Mouse (Mus musculus) adrenal gland (tissue): ENCODE data around the gene Hvcn1.

Experiments
- intact Hi-C: fragments of 180-260 bp; cut with DNase I; formaldehyde crosslinking; loops from one replicate; pipeline ENCODE4 v1.15.1; 2025

Gene Hvcn1

DNA sequence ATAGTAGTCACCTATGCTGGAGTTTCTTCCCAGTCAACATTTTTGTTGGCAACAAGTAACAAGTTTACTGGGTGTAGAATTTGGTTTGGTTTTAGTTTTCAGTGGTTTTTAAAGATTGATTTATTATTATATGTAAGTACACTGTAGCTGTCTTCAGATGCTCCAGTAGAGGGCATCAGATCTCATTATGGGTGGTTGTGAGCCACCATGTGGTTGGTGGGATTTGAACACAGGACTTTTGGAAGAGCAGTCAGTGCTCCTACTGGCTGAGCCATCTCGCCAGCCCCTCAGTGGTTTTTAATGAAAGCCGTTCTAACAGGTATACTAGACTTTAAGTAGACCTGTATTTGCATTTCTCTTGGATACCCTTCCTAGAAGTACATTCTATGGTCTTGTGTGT is 59.3 kb downstream of the Hvcn1 start:
- intact Hi-C loops = loop anchor here (2.0 to 5.0 kb wide), 3 partner anchors 61 to 135 kb away; partner anchors contain the start of gene Arpc3

DNA sequence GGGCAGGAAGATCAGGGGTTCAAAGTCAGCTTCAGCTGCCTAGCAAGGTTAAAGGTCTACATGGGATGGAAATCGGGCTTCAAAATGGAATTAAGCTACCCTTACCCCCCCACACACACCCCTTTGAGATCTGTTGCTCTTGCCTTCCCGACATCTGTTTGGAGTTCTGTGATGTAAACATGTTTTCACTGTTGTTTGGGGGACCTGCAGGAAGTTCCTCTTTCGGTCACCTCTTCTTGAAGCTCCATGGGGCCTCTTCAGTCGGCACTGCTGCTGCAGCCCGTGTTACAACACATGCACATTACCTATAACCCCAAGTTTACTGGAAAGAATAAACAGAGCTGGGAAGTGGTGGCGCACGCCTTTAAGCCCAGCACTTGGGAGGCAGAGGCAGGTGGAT is 60.5 kb downstream of the Hvcn1 start:
- intact Hi-C loops = loop anchor here (5.0 kb wide), 2 partner anchors 60 to 125 kb away; partner anchors contain the start of gene Arpc3

DNA sequence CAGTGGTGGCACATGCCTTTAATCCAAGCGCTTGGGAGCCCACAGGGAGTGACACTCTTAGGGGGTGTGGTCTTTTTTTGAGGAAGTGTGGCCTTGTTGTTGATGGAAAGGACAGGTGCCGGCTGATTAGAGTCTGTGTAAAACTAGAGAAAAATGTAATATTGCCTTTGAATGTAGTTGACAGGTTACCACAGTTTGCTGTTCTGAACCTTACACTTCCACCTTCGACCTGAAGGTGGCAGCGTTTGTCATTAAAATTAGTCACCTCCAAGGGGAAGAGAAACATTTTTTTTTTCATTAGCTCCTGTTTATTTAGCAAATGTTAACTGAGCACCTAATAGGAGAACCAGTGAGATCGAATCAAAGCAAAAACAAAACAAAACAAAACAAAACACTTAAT is 61.3 kb downstream of the Hvcn1 start:
- intact Hi-C loops = loop anchor here (2.0 to 5.0 kb wide), 3 partner anchors 59 to 124 kb away; partner anchors contain the start of gene Arpc3

DNA sequence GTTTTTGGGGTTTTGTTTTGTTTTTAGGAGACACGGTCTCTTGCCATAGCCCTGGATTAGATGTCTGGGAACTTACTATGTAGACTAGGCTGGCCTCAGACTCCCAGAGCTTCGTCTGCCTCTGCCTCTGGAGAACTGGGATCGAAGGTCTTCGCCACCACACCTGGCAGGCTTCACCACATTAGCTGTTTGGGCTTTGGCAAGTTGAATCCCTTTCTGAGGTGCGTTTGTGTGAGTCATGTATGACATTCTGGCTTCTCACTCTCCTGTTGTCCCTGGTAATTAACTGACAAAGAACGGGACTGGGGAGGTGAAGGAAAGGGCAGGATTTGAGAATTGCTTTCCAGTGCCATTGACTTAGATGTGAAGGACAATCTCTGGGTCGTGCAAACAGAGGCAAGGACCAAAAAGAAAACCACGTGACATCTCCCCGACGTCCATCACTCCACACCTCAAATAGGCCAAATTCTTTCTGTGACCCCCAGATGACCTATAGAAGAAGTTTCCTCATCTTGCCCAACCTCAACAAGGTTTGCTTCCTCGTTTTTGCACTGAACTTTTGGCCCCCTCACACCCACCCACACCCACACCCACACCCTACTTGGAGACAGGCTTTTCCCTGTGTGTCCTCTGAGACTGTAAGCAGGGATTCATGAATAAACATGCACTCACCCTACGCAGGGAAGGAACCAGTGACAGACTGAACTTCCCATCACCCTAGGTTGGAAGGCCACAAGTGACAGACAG is 62.4 kb downstream of the Hvcn1 start:
- intact Hi-C loops = loop anchor here (2.0 to 5.0 kb wide), 3 partner anchors 58 to 123 kb away; partner anchors contain the start of gene Arpc3

DNA sequence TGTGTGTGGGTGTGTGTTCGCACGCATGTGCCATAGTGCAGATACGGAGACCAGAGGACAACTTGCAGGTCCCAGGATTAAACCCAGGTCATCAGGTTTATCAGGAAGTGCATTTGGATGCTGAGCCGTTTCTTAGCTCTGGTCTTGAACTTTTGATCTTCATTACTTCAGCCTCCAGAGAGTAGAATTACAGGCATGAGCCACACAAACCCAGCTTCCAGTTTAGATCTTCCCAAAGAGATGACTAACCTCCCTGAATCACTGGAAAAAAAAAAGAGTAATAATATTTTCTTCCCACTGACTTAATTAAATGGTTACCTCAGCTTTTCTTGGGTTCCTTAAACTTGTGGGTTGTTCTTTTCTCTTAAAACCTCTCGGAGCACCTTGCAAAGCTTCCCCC is 66.2 kb downstream of the Hvcn1 start:
- intact Hi-C loops = no loop called here

DNA sequence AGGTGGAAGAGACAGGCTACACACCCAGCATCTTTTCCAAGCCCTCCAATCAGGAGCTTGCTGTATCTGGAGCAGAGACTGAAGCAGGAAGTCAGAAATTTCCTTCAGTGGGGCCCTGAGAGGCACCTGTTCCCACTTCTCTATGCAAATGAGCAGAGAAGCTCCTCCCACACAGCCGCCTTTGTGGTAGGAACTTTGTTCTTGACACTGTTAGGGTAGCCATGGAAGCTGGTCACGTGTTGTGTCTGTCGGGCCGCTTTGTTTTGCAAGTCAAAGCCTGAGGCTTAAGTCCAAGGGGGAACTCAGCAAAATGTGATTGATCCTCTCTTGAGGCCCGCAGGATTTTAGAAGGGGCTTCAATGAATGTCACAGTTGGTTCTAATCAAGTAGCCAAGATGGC is 68.2 kb downstream of the Hvcn1 start:
- intact Hi-C loops = no loop called here

DNA sequence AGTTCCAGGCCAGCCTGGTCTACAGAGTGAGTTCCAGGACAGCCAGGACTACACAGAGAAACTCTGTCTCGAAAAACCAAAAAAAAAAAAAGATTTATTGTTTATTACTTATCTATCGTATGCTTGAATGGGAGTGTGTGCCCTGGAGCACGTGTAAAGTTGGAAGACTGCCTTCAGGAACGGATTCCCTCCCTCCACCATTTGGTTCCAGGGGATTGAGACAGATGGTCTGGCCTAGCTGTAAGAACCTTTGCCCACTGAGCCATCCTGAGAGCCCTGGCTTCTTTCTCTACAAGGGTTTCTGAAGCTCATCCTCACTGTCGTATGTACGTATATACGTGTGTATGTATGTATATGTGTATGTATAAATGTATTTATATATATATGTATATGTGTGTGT is 72.3 kb downstream of the Hvcn1 start:
- intact Hi-C loops = no loop called here

DNA sequence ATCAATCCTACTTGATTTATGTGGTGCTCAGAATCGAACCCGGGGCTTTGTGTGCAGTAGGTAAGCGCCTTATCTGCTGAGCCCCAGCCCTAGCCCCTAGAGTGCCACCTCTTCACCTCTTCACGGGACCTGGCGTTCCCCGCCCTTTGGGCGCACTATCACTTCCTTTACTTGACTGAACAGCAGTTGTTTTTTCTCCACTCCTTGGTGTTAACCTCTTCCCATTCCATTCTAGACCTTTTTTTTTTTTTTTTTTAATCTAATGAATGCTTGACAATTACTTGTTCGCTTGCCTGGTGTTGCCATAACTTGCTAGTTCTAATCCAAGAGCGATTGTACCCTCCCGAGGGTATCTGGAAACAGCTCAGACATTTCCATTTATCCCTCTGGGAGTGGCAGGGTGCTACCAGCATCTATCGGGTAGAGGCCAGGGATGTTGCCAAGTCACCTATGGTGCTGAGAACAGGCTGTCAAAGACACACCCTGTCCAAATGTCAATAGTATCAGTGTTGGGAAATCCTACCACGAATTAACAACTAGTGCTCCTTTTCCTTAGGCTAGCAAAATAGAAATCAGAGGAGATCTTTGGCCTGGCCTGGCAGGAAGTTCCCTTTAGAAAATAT is 73.3 kb downstream of the Hvcn1 start:
- intact Hi-C loops = no loop called here

DNA sequence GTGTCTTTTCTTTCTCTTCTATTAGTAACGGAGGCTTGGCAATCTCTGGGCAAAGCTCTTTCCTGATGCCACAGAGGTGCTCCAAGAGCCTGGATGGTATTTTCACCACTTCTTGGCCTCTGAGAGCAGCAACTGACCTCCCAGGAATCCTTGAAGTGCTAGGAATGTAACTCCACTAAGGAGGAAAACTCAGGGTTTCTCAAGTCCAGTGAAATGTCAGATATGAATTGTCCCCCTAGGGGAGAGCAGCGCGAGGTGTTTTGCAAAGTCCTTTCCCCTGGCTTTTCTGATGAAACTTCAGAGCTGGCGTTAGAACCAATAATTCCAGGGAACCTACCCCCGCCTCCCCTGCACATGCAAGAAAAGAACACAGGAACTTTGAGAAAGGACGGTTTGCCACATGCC is 73.8 kb downstream of the Hvcn1 start:
- intact Hi-C loops = no loop called here

DNA sequence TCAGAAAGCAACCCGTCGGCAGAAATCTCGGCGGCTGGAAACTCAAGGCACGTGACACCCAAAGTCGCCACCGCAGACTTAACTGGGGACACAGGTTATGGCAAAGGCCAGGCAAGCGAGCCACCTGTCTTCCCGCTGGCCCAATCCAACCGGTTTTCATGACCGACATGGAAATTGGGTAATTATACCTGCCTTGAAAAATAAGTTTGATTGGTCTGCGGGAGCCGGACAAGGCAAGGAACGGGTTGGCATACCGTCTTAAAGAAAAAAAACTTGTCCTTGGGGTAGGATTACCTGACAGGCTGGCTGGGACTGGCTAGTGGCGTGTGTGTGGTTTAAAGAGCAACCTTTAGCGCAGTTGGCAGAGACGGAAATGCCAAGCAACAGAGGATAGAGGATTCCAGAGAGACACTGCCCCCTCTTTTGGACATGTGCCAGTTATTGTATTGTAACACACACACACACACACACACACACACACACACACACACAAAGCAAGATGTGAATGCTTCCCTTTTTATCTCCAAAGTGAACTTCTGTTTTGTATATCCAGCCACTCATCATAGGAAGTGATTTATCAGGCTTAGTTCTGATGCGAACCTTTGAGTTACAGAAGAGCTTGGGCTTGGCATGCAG is 74.3 kb downstream of the Hvcn1 start:
- intact Hi-C loops = no loop called here

DNA sequence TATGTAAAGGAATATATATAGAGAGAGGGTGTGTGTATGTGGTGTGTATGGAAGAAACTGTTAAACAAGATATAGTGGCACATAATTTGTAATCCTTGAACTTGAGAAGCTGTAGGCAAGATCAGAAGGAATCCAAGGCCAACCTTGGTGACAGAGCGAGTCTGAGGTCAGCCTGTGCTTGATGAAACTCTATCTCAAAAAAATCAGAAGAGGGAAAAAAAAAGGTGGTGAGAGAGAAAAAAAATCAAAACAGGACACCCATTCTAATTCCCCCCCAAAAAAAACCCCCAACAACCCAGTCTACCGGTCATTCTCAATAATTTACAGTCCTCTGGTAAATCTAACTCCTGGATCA is 77.2 kb downstream of the Hvcn1 start:
- intact Hi-C loops = no loop called here

DNA sequence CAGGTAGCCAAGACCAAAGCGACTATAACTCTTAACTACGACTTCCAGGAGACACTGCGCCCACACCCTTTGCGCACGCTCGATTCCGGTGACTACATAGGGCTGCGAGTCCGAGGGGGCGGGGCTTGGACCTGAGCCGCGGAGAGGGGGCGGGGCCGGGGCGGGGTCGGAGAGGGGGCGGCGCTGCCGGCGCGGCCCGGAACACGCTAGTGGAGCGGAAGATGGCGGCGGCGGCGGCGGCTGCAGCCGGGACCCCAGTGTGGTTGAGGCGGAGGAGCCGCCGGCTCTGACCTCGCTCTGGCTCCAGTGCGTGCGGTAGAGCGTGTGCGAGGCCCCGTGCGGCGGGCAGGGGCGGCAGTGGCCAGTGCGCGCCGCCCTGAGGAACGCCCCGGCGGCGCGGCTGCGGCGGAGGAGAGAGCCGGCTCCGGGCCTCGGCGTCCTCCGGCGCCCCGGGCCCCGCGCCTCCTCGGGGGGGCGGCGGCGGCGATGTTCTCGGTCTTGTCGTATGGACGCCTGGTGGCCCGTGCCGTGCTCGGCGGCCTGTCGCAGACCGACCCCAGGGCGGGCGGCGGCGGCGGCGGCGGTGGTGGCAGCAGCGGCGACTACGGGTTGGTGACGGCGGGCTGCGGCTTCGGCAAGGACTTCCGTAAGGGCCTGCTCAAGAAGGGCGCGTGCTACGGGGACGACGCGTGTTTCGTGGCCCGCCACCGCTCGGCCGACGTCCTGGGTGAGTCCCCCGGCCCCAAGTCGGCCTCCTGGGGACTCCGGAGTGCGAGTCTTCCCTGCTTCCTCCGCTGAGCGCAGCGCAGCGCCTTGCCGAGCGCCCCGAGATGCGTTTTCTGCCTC is 77.8 kb downstream of the Hvcn1 start, which contains the start of gene Pptc7:
Gene Pptc7, plus strand, starts transcription at position 183 of the 846 bp plus-strand sequence.
- intact Hi-C loops = loop anchor here (5.0 kb wide), 1 partner anchor 38 kb away; no protein-coding TSS in a partner anchor

DNA sequence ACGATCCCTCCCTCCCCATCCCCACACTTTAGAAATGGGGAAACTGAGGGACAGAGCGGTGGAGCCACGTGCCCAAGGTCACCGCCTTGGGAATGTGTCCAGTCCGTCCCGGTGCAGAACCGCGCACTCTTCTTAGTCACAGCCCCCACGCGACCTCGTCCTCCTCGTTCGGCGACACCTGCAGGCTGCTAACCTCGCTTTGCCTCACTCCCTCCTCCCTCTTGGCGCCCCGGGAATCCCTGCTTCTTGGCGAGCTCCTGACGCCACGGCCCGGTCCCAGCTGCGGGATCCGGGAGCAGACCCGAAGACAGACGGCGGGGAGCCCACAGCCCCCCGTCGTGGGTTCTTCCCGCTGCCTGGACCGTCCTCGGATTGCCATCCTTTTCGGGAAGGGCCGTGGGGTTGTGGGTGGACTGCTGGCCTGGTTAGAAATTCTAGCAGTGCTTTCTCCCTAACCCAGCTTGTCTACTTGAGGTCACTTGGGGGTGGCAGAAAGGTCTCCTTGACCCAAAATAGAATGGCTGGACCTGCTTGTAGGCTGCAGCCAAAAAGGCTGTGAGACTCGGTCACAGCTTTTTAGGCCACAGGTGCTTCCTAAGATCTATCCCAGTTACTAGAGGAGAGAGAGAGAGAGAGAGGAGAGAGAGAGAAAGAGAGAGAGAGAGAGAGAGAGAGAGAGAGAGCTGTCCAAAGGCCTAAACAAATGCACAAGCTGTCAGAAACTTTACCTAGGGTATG is 78.6 kb downstream of the Hvcn1 start:
- intact Hi-C loops = loop anchor here (5.0 kb wide), 1 partner anchor 37 kb away; no protein-coding TSS in a partner anchor

DNA sequence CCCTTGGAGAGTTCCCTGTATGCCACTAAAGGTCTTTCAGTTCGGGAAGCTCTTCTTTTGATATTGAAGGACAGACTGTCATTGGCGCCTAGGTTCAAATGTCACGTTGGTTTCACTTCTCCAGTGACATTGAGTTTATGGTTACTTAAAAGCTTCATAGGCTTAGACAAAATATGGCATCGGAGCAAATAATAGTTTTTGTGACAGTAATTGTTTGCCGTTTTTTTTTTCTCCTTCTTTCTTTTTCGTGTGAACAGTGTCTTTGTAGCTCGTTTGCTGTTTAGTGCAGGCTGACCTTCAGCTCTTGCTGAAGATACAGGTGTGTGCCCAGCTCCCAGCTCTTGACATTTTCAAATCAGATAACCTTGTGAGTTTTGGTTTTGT is 79.2 kb downstream of the Hvcn1 start:
- intact Hi-C loops = loop anchor here (5.0 kb wide), 1 partner anchor 37 kb away; no protein-coding TSS in a partner anchor

DNA sequence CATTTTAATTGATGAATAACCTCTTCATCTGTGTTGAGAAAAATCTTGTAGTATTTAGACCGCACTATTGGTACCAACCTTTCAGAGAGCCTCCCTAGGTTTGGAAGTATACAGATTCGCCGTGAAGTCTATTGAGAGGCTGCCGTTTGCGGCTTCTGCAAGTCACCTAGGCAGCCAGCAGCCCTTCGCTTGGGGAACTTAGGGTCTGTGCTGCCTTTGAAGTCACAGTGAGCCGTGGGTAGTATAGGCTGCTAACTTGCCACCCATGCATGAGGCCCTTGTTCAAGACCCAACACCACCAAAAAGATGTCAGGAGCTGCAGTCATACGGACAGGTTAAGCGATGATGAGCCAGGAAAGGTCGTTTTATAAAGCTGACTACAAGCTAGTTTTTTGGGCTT is 79.6 kb downstream of the Hvcn1 start:
- intact Hi-C loops = loop anchor here (5.0 kb wide), 1 partner anchor 36 kb away; no protein-coding TSS in a partner anchor

DNA sequence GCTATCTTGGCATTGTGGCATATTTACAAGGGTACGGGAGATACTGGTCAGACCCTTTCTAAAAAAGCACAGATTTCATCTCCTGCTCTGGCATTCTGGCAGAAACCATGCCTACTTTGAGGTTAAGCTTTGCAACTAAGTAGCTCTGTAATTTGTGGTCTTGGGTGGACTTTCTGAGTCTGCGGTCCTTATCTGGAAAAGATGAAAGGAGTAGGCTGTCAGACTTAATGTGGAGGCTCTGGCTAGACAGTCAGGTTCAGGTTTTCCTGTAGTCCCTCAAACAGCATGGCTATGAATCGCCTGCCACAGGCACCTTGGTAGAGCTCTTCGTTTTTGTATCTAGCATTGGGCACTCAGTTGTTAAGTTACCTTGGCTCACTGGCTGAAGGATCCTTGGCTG is 80.4 kb downstream of the Hvcn1 start:
- intact Hi-C loops = loop anchor here (5.0 kb wide), 1 partner anchor 35 kb away; no protein-coding TSS in a partner anchor

DNA sequence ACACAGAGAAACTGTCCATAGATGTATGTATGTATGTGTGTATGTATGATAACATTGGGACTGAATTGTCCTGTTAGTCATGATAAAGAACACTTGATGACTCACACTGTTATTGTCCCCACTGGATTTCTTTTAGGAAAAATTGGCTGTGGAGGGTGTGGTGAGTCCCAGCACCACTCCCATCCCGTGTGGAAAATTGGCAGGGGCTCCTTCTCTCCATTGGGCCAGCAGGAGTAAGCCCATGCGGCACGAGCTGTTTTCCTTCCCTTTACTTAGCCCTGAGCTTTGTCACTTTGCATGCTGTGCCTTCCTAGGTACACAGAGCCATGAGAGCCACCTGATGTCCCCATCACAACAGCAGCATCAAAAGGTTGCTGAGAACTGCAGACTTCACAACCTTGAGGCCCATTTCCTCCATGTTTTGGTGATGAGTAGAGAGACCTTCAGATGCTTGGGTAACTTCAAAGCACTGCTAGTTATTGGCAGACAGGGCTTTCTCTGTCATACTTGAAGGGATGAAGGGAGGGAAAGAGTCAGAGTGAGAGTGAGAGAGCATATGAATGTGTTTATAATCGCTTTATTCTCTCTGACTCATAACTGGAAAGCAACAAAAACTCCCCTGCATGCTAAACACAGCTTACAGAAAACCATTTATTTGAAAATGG is 81.7 kb downstream of the Hvcn1 start:
- intact Hi-C loops = loop anchor here (5.0 kb wide), 1 partner anchor 34 kb away; no protein-coding TSS in a partner anchor

DNA sequence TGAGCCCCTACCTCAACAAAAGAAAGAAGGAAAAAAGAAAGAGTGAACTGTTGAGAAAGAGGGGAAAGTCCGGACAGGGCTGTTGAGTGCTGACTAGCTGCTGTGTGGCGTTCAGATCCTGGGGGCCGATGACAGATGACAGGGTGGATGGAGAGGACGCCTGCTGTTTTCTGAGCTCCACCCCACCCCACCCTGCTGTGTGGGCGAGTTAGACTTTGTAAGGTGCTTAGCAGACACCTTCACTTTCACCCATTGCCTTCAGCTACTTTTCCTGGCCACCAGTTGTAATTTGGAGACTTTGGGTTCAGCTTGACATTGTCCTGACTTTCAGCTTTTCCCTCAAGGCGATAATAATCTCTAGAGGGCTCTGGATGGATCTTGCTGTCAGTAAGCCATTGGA is 84.5 kb downstream of the Hvcn1 start:
- intact Hi-C loops = no loop called here
